Mouse (Mus musculus) midbrain, postnatal 0 days (tissue): ENCODE measurements at regions not wholly inside any gene's neighbourhood (a gene's known extent, or its start where the extent isn't known, plus 50 kb on each side); places are given as distances from the start of the nearest gene placed in this dataset.

Experiments used
- ATAC-seq: fragments of 200-750 bp; cut with Nextera tagmentation; 2 replicates; pipeline ENCODE4 v1.8.0; 2017; ENCODE audit warnings: moderate number of reproducible peaks, mild to moderate bottlenecking, moderate TSS enrichment, moderate library complexity; ENCODE audit not compliant: low FRiP score
- DNase-seq: peaks from one replicate; pipeline ENCODE4 v3.0.0-alpha.2; 2015; ENCODE audit warnings: low spot score
- H3K27ac ChIP-seq: fragments of 300-500 bp; sonication (generic); 2 replicates; pipeline ENCODE4 v1.5.1; 2014; ENCODE audit warnings: low read depth, mild to moderate bottlenecking, low read length, mixed read lengths
- H3K27me3 ChIP-seq: fragments of 300-500 bp; sonication (generic); 2 replicates; pipeline ENCODE4 v1.6.1; 2014; ENCODE audit warnings: low read length, control low read depth, mixed read lengths; ENCODE audit not compliant: insufficient read depth
- H3K36me3 ChIP-seq: fragments of 300-500 bp; sonication (generic); 2 replicates; pipeline ENCODE4 v1.6.1; 2014; ENCODE audit warnings: low read length, control low read depth, mixed read lengths; ENCODE audit not compliant: insufficient read depth
- H3K4me1 ChIP-seq: fragments of 300-500 bp; sonication (generic); 2 replicates; pipeline ENCODE4 v1.6.1; 2014; ENCODE audit warnings: mild to moderate bottlenecking, control low read depth, antibody characterized with exemption, low read length, mixed read lengths; ENCODE audit not compliant: insufficient read depth
- H3K4me2 ChIP-seq: fragments of 300-500 bp; sonication (generic); 2 replicates; pipeline ENCODE4 v1.6.1; 2014; ENCODE audit warnings: low read depth, mild to moderate bottlenecking, low read length, mixed read lengths; ENCODE audit not compliant: poor library complexity, severe bottlenecking
- H3K4me3 ChIP-seq: fragments of 300-500 bp; sonication (generic); 2 replicates; pipeline ENCODE4 v1.5.1; 2014; ENCODE audit warnings: low read depth, mild to moderate bottlenecking, low read length, moderate library complexity
- H3K9ac ChIP-seq: fragments of 300-500 bp; sonication (generic); replicated peaks from 2 replicates; pipeline ENCODE4 v1.6.1; 2014; ENCODE audit warnings: mild to moderate bottlenecking, low read length, moderate library complexity, mixed read lengths; ENCODE audit not compliant: poor library complexity, severe bottlenecking
- H3K9me3 ChIP-seq: fragments of 300-500 bp; sonication (generic); 2 replicates; pipeline ENCODE4 v1.6.1; 2016; ENCODE audit warnings: low read length, control low read depth
- CTCF ChIP-seq: IDR thresholded peaks from 2 replicates; pipeline ENCODE4 v1.5.1; 2016; ENCODE audit warnings: antibody characterized with exemption, mild to moderate bottlenecking
- WGBS: fragments of 180-500 bp; shearing (Covaris S2); extraction: QIAGEN DNeasy Blood & Tissue Kit; methylation state at CpG from one replicate; pipeline ENCODE4 v1.1.7; 2014; 5-methylcytosine and 5-hydroxymethylcytosine counted together

GRCm38 (mm10) chr2:117006846-117007245 lies 114.3 kb upstream of the Spred1 start:
- Histone ChIP-seq H3K36me3 (no peaks in the 10 kb centered on the region), H3K4me3 (no peak overlapping the region), H3K4me2 (no peak overlapping the region), H3K9ac (no peak overlapping the region), H3K4me1 (no peaks in the 10 kb centered on the region), H3K9me3 (no peaks in the 10 kb centered on the region), H3K27me3 (no peaks in the 10 kb centered on the region), H3K27ac (no peak overlapping the region)
- 97% methylated on average over 2 of the region's 2 CpGs for WGBS
- no peak for TF ChIP-seq CTCF
- ATAC-seq (no peak), DNase-seq (no peak)

DNA sequence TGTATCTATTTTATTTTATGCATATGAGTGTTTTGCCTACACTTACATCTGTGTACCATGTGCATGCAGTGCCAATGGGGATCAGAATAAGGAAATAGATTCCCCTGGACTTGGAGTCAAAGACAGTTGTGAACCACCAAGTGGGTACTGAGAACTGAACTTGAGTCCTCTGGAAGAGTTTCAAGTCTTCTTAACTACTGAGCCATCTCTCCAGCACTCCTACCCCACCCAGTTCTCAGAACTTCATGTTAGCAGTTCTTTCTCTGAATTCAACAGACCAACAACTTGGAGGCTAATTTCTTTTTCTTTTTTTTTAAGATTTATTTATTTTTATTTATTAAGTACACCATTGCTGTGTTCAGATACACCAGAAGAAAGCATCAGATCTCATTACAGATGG lies 112.3 kb upstream of the Spred1 start:
- ATAC-seq (no peak), DNase-seq (no peak)
- no peaks in the 10 kb centered on the region for H3K27me3 ChIP-seq
- H3K4me2 ChIP-seq, result no peak overlapping the region
- no peak for TF ChIP-seq CTCF
- no peaks in the 10 kb centered on the region for H3K9me3 ChIP-seq
- no peak overlapping the region for H3K9ac ChIP-seq
- H3K4me3 ChIP-seq, result no peak overlapping the region
- no peak overlapping the region for H3K27ac ChIP-seq
- H3K36me3 ChIP-seq, result no peaks in the 10 kb centered on the region
- no peaks in the 10 kb centered on the region for H3K4me1 ChIP-seq

DNA sequence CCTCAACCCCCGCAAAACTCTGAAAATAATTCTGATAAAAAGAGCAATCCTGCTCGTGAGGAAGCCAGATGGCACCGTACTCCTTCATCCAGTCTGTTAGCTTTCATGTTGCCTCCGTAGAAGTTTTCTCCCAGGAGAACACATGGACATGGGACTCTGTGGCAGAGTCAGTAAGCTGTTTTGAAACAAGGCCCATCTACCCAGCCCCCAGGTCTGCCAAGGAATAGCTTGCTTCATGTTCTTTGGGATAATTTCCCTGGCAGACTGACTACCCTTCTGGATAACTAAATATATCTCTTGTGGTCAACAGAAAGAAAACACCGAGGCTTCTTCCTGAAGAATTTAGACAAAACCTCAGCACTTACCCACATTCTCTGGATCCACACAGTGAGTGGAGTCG lies 111.2 kb upstream of the Spred1 start:
- TF ChIP-seq CTCF, result no peak
- DNase-seq (no peak), ATAC-seq (no peak)
- WGBS, result 77% methylated on average over 6 of the region's 6 CpGs
- H3K9ac ChIP-seq, result no peak overlapping the region
- no peaks in the 10 kb centered on the region for H3K36me3 ChIP-seq
- H3K27ac ChIP-seq, result no peak overlapping the region
- no peaks in the 10 kb centered on the region for H3K27me3 ChIP-seq
- no peaks in the 10 kb centered on the region for H3K4me1 ChIP-seq
- no peak overlapping the region for H3K4me3 ChIP-seq
- H3K9me3 ChIP-seq, result no peaks in the 10 kb centered on the region
- H3K4me2 ChIP-seq, result no peak overlapping the region

DNA sequence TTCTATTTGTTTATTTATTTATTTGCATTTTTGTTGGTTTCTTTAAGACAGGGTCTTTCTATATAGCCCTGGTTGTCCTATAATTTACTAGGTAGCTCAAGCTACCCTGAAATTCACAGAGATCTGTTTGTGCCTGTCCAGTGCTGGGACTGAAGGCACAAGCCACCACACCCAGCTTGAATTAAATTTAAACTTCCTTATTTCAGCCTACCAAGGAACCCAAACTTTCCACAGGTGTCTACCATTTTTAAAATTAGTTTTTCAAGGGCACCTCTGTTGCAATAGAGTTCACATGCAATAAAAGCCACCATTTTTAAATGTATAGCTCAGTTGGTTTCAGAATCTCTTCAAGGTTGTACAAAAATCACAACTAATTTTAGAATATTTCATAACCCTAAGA lies 110.2 kb upstream of the Spred1 start:
- no peak overlapping the region for H3K9ac ChIP-seq
- H3K4me3 ChIP-seq, result no peak overlapping the region
- H3K9me3 ChIP-seq, result no peaks in the 10 kb centered on the region
- TF ChIP-seq CTCF, result no peak
- no peak overlapping the region for H3K27ac ChIP-seq
- H3K27me3 ChIP-seq, result no peaks in the 10 kb centered on the region
- H3K36me3 ChIP-seq, result no peaks in the 10 kb centered on the region
- no peaks in the 10 kb centered on the region for H3K4me1 ChIP-seq
- DNase-seq (no peak), ATAC-seq (no peak)
- no peak overlapping the region for H3K4me2 ChIP-seq

GRCm38 (mm10) chr2:117017921-117018651 lies 103.1 kb upstream of the Spred1 start:
- Histone ChIP-seq H3K9ac (no peak overlapping the region), H3K4me1 (no peaks in the 10 kb centered on the region), H3K4me3 (no peak overlapping the region), H3K36me3 (no peaks in the 10 kb centered on the region), H3K27ac (no peak overlapping the region), H3K27me3 (no peaks in the 10 kb centered on the region), H3K4me2 (no peak overlapping the region), H3K9me3 (no peaks in the 10 kb centered on the region)
- ATAC-seq (0 out of 2 replicates have a peak, but pooled peaks have one; percentile 41), DNase-seq (no peak)
- 28% methylated on average over 12 of the region's 12 CpGs for WGBS
- TF ChIP-seq CTCF, result no peak

DNA sequence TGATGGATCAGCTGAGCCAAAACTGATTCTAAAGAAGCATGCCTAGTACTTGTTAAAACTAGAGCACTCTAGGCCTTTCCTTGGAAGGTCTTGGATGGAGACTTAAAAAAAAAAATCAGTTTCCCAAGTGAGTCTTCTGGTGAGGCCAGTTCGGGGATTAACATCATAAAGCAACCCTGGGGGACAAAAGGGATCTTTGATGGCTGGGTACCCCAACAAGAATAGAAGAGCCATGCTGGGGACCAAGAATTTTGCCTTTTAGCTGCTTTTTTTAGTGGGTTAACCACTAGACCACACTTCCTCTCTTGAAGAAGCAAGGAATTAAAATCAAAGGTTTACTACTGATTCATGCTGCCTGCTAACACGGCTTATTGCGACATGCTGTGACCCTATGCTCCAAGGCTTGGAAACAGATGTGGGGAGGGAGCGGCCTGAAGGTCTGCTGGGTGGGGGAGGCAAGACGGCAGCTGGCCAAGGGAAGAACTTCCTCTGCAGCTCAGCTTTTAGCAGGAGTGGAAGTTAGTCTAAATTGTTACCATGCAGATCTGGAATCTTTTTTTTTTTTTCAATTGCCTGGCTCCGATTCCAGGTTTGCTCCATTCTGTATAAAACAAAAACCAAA lies 102.1 kb upstream of the Spred1 start:
- no peak overlapping the region for H3K4me2 ChIP-seq
- no peaks in the 10 kb centered on the region for H3K27me3 ChIP-seq
- H3K36me3 ChIP-seq, result no peaks in the 10 kb centered on the region
- 27% methylated on average over 6 of the region's 6 CpGs for WGBS
- ATAC-seq (no peak), DNase-seq (peak; percentile 33)
- no peak overlapping the region for H3K4me3 ChIP-seq
- no peaks in the 10 kb centered on the region for H3K4me1 ChIP-seq
- no peak for TF ChIP-seq CTCF
- H3K9me3 ChIP-seq, result no peaks in the 10 kb centered on the region
- H3K9ac ChIP-seq, result no peak overlapping the region
- H3K27ac ChIP-seq, result no peak overlapping the region
